Mouse (Mus musculus) heart, postnatal 14 days (tissue): ENCODE measurements around the gene Pus3. TPM values are rescaled to one million over a fixed set of nuclear protein-coding genes. Genes with fewer than 3 reads are reported as not detected.
"Not testable (repeated sequence)": the region's sequence is repeated elsewhere in the genome, so short reads cannot be mapped to it uniquely, and the experiment has no call there.

Experiments
- DNase-seq, 2 experiments: peaks; one replicate each; pipeline ENCODE4 v3.0.0; 2021 to 2022
- intact Hi-C: fragments of 180-260 bp; cut with DNase I; formaldehyde crosslinking; loops from one replicate; pipeline ENCODE4 v1.15.1; 2025
- total RNA-seq, 2 experiments: library from RNA; stranded (reverse); gene quantifications; 2 replicates each; pipeline ENCODE4 v1.2.3; 2021

Gene Pus3
- total RNA-seq, 2 experiments from 2014 or later = 7.1 to 7.9 TPM

DNA sequence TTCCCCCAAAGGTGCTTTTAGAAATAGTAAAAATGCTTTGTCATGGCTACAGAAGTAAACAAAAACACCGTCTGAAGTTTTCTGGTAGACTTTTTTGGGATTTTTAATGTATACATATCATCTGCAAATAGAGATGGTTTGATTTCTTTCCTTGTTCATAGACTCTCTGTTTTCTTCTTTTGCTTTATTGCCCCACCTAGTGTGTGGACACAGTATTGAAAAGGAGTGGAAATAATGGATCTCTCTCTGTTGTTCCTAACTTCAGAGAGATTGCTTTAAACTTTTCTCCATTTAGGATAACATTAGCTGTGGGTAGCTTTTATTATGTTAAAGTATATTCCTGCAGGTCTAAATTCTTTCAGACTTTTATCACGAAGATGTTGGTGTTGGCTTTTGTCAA lies 55.6 kb downstream of the Pus3 start:
- DNase-seq = no peak
- intact Hi-C loops = no loop called here

DNA sequence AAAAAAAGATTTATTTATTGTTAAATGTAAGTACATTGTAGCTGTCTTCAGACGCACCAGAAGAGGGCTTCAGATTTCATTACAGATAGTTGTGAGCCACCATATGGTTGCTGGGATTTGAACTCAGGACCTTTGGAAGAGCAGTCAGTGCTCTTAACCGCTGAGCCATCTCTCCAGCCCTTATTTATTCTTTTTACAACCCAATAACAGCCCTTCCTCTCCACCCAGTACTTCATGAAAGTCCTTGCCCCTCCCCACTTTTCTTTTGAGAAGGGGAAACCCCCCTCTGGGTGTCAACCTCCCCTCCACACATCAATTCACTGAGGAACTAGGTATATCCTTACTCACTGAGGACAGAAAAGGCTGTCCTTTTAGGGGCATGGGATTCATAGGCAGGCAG lies 58.4 kb downstream of the Pus3 start:
- intact Hi-C loops, DNase-seq: not testable (repeated sequence)

Other genes starting within 250 kb of the Pus3 start
- gene Cdon, start 137.5 kb upstream of the Pus3 start, total RNA-seq = 10 to 100 TPM; 16.9 to 18.6 TPM
- not detected for gene Gm1113, start 40.3 kb upstream of the Pus3 start, total RNA-seq
- gene Ddx25, start 67 bp upstream of the Pus3 start, total RNA-seq = not detected
- gene Pate2, start 11.7 kb downstream of the Pus3 start, total RNA-seq = not detected
- 1 to 10 TPM; 2.8 to 3.0 TPM for gene Hyls1, start 11.8 kb downstream of the Pus3 start, total RNA-seq
- not detected for gene Pate4, start 53.3 kb downstream of the Pus3 start, total RNA-seq
- gene Pate3, start 89.6 kb downstream of the Pus3 start, total RNA-seq = not detected
- gene Pate1, start 128.8 kb downstream of the Pus3 start, total RNA-seq = not detected
- not detected for gene Gm17677, start 182.5 kb downstream of the Pus3 start, total RNA-seq
- not detected for gene Gm17727, start 219.5 kb downstream of the Pus3 start, total RNA-seq
- not detected for gene Gm27235, start 231.5 kb downstream of the Pus3 start, total RNA-seq
- not detected for gene D730048I06Rik, start 231.5 kb downstream of the Pus3 start, total RNA-seq